Mouse (Mus musculus) leukemia stem cell, adult 10-12 weeks (primary cell): ENCODE measurements around the gene Son. TPM values are rescaled to one million over a fixed set of nuclear protein-coding genes. Genes with fewer than 3 reads are reported as not detected.

Experiments used
- polyA plus RNA-seq: library from polyadenylated mRNA; stranded (reverse); fragments of >175 nt; gene quantifications from 2 replicates; pipeline ENCODE4 v1.2.3, GENCODE M21; 2012; ENCODE audit warnings: low replicate concordance

Son gene
- polyA plus RNA-seq, result 41.8 and 57.8 TPM in 2 replicates

DNA sequence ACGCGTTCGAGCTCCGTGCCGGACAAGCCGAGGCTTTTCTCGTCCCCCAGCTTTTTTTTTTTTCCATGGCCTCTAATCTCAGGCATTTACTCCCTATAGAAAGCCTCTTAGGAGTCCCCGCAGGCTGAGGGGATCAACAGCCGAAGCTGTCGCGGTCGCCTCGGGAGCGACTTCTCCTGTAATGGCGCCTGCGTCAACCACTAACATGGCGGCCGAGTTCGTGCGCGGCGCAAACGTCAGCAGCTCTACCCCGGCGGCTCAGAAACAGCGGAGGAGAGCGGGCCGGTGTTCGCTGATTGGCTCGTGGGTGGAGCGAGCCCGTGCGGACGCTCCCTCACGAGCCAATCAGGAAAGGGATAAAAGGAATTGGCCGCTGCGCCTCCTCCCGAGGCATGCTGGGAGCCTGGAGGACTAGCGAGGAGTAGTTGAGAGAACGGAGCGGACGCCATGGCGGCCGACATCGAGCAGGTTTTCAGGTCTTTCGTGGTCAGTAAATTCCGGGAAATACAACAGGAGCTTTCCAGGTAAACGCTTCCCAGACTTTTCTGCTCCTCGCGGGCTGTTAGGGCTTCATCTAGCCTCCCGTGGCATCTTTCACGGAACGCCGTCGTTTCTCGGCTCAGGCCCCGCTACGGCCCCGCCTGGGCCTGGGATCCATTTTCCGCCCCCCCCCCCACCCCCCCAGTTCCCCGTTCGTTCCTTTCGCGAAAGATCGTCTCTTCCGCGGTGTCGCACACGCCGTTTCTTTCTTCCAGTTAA, at the start of gene Son:
TSS of gene Son (plus strand) at position 46 of the 759 bp plus-strand sequence.

DNA sequence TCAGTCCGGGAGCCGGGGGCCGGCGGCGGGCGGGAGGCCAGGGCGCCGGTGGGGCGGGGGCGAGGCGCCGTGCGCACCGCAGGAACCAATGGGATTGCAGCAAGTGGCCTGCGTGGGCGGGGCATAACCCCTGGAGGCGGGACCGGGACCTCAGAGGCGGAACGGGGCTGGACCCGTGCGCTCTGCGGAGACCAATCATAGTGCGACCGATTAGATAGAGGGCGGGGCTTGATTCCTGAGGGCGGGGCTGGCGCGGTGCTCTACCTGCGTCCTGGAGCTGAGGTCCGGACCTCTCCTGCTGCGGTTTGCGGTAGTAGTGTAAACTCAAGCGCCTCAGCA, 49.7 kb upstream of the Son start, which contains the start of gene Tmem50b:
TSS of gene Tmem50b (minus strand) at position 129 of the 339 bp plus-strand sequence.

GRCm38 (mm10) chr16:91618511-91619501, 28.5 kb upstream of the Son start, which contains the start of gene Dnajc28:
Gene Dnajc28, minus strand, starts transcription at chr16:91619026.

GRCm38 (mm10) chr16:91646681-91647419, 456 bp upstream of the Son start, which contains the start of gene Gart:
Gene Gart, minus strand, starts transcription at chr16:91646952.

DNA sequence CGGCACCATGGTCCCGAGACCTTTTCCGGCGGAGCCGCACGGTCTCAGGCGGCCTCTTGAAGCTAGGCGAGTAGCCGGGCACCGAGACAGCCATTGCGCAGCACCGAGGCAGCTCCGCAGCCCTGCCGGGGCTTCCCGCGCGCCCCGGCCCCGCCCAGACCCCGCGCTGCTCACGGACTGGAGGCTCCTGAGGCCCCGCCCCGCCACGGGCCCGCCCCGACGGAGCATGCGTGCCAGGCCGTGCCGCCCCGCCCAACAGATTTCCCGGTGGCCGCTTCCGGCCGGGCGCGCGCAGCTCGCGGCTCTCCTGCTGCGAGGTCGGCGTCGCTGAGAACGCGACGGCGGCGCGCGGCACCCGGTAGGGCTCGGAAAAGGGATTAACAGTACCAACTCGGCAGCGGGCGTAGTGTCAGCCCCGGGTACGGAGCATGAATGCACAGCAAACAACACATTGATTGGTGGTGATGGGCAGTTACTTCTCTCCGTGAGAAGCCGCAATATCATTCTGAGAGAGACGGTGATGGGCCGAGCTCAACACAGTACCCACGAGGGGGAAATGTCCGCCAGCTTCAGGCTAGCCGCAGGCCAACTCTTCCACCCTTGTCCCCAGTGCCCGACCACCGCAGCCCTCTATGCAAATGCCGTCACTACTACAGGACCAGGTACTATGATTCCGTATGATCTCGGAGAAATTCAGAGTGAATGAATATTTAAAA, 41.5 kb downstream of the Son start, which contains the start of gene Donson:
TSS of gene Donson (minus strand) at position 152 of the 716 bp plus-strand sequence.

DNA sequence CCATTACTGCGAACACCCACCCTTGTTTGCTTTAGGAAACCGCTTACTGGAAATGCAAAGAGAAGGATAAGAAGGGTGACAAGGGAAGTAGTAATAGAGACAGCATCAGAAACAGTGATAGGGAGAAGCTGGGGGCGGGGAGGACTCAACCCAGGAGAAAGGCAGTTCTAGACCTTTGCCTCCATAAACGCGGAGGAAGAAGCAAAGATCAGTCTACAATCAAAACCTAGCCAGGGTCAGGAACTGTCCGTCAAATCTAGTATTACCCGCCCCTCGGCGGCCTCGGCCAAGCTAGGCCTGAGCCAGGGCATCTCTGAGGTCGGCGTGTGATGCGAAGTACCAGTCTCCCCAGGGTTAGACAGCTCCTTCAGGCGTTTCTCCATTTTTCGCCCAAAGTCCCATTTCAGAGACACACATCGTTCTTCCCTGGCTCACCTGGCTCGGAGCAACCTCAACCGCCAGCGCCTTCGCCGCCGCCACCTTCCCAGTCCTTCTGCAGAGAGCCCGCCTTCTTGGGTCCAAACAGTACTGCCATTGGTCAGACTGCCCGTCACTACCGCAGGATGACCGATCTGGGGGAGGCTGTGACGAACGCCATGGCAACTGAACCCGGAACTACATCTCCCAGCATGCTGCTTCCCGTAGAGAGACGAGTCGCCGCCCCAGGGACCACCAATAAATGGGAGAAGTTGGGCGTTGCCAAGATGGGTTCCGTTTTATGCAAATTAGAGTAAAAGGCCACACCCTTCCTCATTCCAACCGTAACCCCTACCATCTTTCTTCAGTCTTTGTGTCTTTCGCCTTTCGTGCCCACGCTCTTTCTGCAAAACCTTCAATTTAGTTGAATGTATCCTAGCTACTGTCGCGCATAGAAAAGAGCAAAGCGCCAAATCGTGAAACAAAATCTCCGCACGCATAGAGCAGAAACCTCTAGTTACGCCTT, 81.1 kb downstream of the Son start, which contains the start of gene Cryzl1:
TSS of gene Cryzl1 (minus strand) at position 853 of the 943 bp plus-strand sequence.

Other genes with a start within 250 kb of the Son start
- gene Il10rb, start 241.3 kb upstream of the Son start, polyA plus RNA-seq, result 10.3 and 11.9 TPM in 2 replicates
- 5.5 and 6.8 TPM in 2 replicates for gene Ifnar1, start 162.3 kb upstream of the Son start, polyA plus RNA-seq
- 21.4 and 46.2 TPM in 2 replicates for gene Ifngr2, start 100.4 kb upstream of the Son start, polyA plus RNA-seq
- gene Tmem50b, start 49.7 kb upstream of the Son start, polyA plus RNA-seq, result 0.30 and 1.6 TPM in 2 replicates
- 0.97 and 1.1 TPM in 2 replicates for gene Dnajc28, start 28.5 kb upstream of the Son start, polyA plus RNA-seq
- gene Gart, start 554 bp upstream of the Son start, polyA plus RNA-seq, result 151 and 211 TPM in 2 replicates
- gene Donson, start 41.3 kb downstream of the Son start, polyA plus RNA-seq, result 75.3 and 84.4 TPM in 2 replicates
- 1.1 and 2.3 TPM in 2 replicates for gene Cryzl1, start 81.5 kb downstream of the Son start, polyA plus RNA-seq
- gene Itsn1, start 81.8 kb downstream of the Son start, polyA plus RNA-seq, result 24.1 and 41.3 TPM in 2 replicates